19 mouse cellular contexts compared by ENCODE assay signal in genomic region chr8:15487579-15487978, GRCm38 (mm10).
DNase-seq lines count a peak whose midpoint lies in the region; ATAC-seq and TF ChIP-seq lines count a peak whose summit lies in the region.
"Had no signal": no experiment of that assay in that cellular context is flagged by ENCODE, and none has a peak within 500 bp of the region (broad histone marks: within the 10 kb centered on the region; RNA-seq: fewer than 3 reads in every experiment).

No protein-coding gene starts in this region.

- no peak overlapping the region for H3K4me3 ChIP-seq in heart, postnatal 0 days (ENCODE audit: low read depth, low read length)
- no peak overlapping the region for H3K4me3 ChIP-seq in midbrain, embryonic 11.5 days (ENCODE audit: low read depth, low read length)
- H3K4me3 ChIP-seq in midbrain, embryonic 16.5 days (ENCODE audit: low read depth, low read length) = no peak overlapping the region
- H3K4me3 ChIP-seq in stomach, postnatal 0 days (ENCODE audit: low read depth, low read length) = no peak overlapping the region
- H3K4me3 ChIP-seq: embryonic facial prominence, embryonic 13.5 days; neural tube, embryonic 13.5 days had no signal

- no peak overlapping the region for H3K27ac ChIP-seq in heart, postnatal 0 days (ENCODE audit: low read depth)
- H3K27ac ChIP-seq in midbrain, embryonic 11.5 days (ENCODE audit: low read depth, low read length) = no peak overlapping the region
- no peak overlapping the region for H3K27ac ChIP-seq in midbrain, embryonic 16.5 days (ENCODE audit: low read length)
- H3K27ac ChIP-seq in stomach, postnatal 0 days (replicated peaks) = no peak overlapping the region
- H3K27ac ChIP-seq: embryonic facial prominence, embryonic 13.5 days; neural tube, embryonic 13.5 days had no signal

- TF ChIP-seq CTCF in heart, postnatal 0 days (IDR thresholded peaks at IDR 0.05; ENCODE audit: low read depth) = 0 out of 2 replicates have a peak, but pooled peaks have one; percentile 16
- TF ChIP-seq CTCF in stomach, postnatal 0 days (IDR thresholded peaks at IDR 0.05; ENCODE audit: low read depth) = peak; percentile 37

- TF ChIP-seq EP300 in heart, postnatal 0 days (IDR thresholded peaks at IDR 0.05; ENCODE audit: low read depth) = no peak
- no peak for TF ChIP-seq EP300 in stomach, postnatal 0 days (optimal IDR thresholded peaks at IDR 0.05)

- H3K27me3 ChIP-seq in heart, postnatal 0 days (ENCODE audit: control insufficient read depth, insufficient read depth, low read length) = no peaks in the 10 kb centered on the region
- no peaks in the 10 kb centered on the region for H3K27me3 ChIP-seq in midbrain, embryonic 11.5 days (ENCODE audit: control insufficient read depth, insufficient read depth, low read length)
- H3K27me3 ChIP-seq in midbrain, embryonic 16.5 days (ENCODE audit: control insufficient read depth, insufficient read depth, low read depth, low read length) = no peaks in the 10 kb centered on the region
- no peaks in the 10 kb centered on the region for H3K27me3 ChIP-seq in stomach, postnatal 0 days (ENCODE audit: control insufficient read depth, insufficient read depth, low read length)
- H3K27me3 ChIP-seq: embryonic facial prominence, embryonic 13.5 days; neural tube, embryonic 13.5 days had no signal

- H3K9me3 ChIP-seq in heart, postnatal 0 days (replicated peaks; ENCODE audit: control insufficient read depth, low read length) = no peaks in the 10 kb centered on the region
- H3K9me3 ChIP-seq in midbrain, embryonic 11.5 days (ENCODE audit: control insufficient read depth, low read length) = no peaks in the 10 kb centered on the region
- H3K9me3 ChIP-seq in midbrain, embryonic 16.5 days (replicated peaks; ENCODE audit: control insufficient read depth, low read length, poor library complexity, severe bottlenecking) = no peaks in the 10 kb centered on the region
- no peaks in the 10 kb centered on the region for H3K9me3 ChIP-seq in stomach, postnatal 0 days (ENCODE audit: control insufficient read depth, low read length)
- H3K9me3 ChIP-seq: embryonic facial prominence, embryonic 13.5 days; neural tube, embryonic 13.5 days had no signal

- intact Hi-C loops in heart, postnatal 10 days (cut with DNase I) = loop anchor here (10.0 kb wide), 1 partner anchor 237 kb away; no protein-coding TSS in a partner anchor

- no peak overlapping the region for H3K9ac ChIP-seq in heart, postnatal 0 days (replicated peaks; ENCODE audit: low read depth, low read length)
- H3K9ac ChIP-seq in midbrain, embryonic 11.5 days (ENCODE audit: low read length) = no peak overlapping the region
- H3K9ac ChIP-seq in midbrain, embryonic 16.5 days (ENCODE audit: low read depth, low read length) = no peak overlapping the region
- no peak overlapping the region for H3K9ac ChIP-seq in stomach, postnatal 0 days (ENCODE audit: low read length)
- H3K9ac ChIP-seq: embryonic facial prominence, embryonic 13.5 days; neural tube, embryonic 13.5 days had no signal

- WGBS in heart, postnatal 0 days = 53% methylated on average over 5 of the region's 5 CpGs
- 70% methylated on average over 5 of the region's 5 CpGs for WGBS in midbrain, embryonic 11.5 days
- 66% methylated on average over 5 of the region's 5 CpGs for WGBS in midbrain, embryonic 16.5 days
- 54% methylated on average over 5 of the region's 5 CpGs for WGBS in stomach, postnatal 0 days

- no peak overlapping the region for H3K4me2 ChIP-seq in heart, postnatal 0 days (ENCODE audit: low read depth, low read length)
- no peak overlapping the region for H3K4me2 ChIP-seq in midbrain, embryonic 11.5 days
- H3K4me2 ChIP-seq in midbrain, embryonic 16.5 days (ENCODE audit: low read length) = no peak overlapping the region
- no peak overlapping the region for H3K4me2 ChIP-seq in stomach, postnatal 0 days (replicated peaks; ENCODE audit: low read depth)
- H3K4me2 ChIP-seq: embryonic facial prominence, embryonic 13.5 days; liver, embryonic 11.5 days; neural tube, embryonic 13.5 days had no signal

- no peaks in the 10 kb centered on the region for H3K4me1 ChIP-seq in heart, postnatal 0 days (ENCODE audit: control insufficient read depth, insufficient read depth)
- no peaks in the 10 kb centered on the region for H3K4me1 ChIP-seq in midbrain, embryonic 11.5 days (ENCODE audit: control insufficient read depth, insufficient read depth, low read length)
- H3K4me1 ChIP-seq in midbrain, embryonic 16.5 days (ENCODE audit: control insufficient read depth, insufficient read depth, low read length) = no peaks in the 10 kb centered on the region
- H3K4me1 ChIP-seq in stomach, postnatal 0 days (replicated peaks; ENCODE audit: control insufficient read depth, insufficient read depth) = no peaks in the 10 kb centered on the region
- H3K4me1 ChIP-seq: embryonic facial prominence, embryonic 13.5 days; neural tube, embryonic 13.5 days had no signal

- no peak for DNase-seq in heart, postnatal 0 days (ENCODE audit: low spot score)
- no peak for DNase-seq in heart, postnatal 10 days
- DNase-seq in midbrain, embryonic 11.5 days (ENCODE audit: low spot score, missing footprints) = peak; percentile 77
- peak; percentile 1 for DNase-seq in R1 (ENCODE audit: low read depth, low spot score)
- no peak for DNase-seq in stomach, postnatal 0 days (ENCODE audit: low spot score)
- no peak for DNase-seq in ovary, adult 18-20 months (ENCODE audit: low spot score)
- DNase-seq: adrenal gland, postnatal 25 days; cerebellum, adult 9-11 months; heart, adult 11 months; kidney, adult 8-10 months; kidney, postnatal 25 days; lung, adult 18-20 months; lung, postnatal 36 days; thymus, postnatal 14 days had no signal

- no peaks in the 10 kb centered on the region for H3K36me3 ChIP-seq in heart, postnatal 0 days (replicated peaks; ENCODE audit: control insufficient read depth, insufficient read depth, low read length)
- H3K36me3 ChIP-seq in midbrain, embryonic 11.5 days (ENCODE audit: control insufficient read depth, insufficient read depth, low read length) = no peaks in the 10 kb centered on the region
- no peaks in the 10 kb centered on the region for H3K36me3 ChIP-seq in midbrain, embryonic 16.5 days (ENCODE audit: control insufficient read depth, insufficient read depth, low read length)
- no peaks in the 10 kb centered on the region for H3K36me3 ChIP-seq in stomach, postnatal 0 days (ENCODE audit: control insufficient read depth, insufficient read depth, low read length)
- H3K36me3 ChIP-seq: embryonic facial prominence, embryonic 13.5 days; neural tube, embryonic 13.5 days had no signal

- ATAC-seq in heart, postnatal 0 days (ENCODE audit: insufficient read depth, low read depth) = no peak
- ATAC-seq in midbrain, embryonic 11.5 days (ENCODE audit: low FRiP score) = no peak
- ATAC-seq in midbrain, embryonic 16.5 days = no peak
- ATAC-seq in stomach, postnatal 0 days (ENCODE audit: low FRiP score, low TSS enrichment) = no peak
- ATAC-seq: inflammation-experienced regulatory T-cells, adult 6 months had no signal

Comparison
In these comparisons a context has a peak if more than half of its experiments do, and no peak if none do; other contexts are left out.
1. DNase-seq: peak in midbrain, embryonic 11.5 days (single experiment) and R1 (single experiment); none in heart, postnatal 0 days (single experiment), heart, postnatal 10 days (0 of 2), stomach, postnatal 0 days (single experiment) and ovary, adult 18-20 months (single experiment).